Mouse (Mus musculus) cerebellum, adult 8-10 months (tissue): Measurements from ENCODE around the gene Acsl5.

Source experiments
- DNase-seq: peaks from one replicate; pipeline ENCODE4 v3.0.0; 2022

Gene Acsl5

GRCm38 (mm10) chr19:55336441-55336840, 84.7 kb downstream of the Acsl5 start:
- DNase-seq = no peak

DNA sequence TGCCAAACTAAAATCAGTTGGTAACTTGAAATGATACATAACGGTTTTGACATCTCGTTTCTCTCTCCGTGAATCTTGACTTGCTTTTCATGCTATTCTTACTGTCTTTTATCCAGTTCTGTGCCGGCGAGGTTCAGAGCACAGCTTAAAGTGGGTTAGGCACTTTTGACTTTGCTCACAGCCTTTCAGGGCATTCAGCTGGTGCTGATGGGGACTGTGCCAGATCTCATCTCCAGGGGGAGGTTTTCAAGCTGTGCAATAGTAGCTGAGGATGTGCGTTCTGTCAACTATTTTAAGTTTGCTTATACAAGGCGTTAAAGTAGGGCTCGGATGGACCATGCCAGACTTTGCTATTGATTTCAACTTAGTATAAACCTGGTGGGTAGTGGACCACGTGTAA, 85.3 kb downstream of the Acsl5 start:
- DNase-seq = no peak

DNA sequence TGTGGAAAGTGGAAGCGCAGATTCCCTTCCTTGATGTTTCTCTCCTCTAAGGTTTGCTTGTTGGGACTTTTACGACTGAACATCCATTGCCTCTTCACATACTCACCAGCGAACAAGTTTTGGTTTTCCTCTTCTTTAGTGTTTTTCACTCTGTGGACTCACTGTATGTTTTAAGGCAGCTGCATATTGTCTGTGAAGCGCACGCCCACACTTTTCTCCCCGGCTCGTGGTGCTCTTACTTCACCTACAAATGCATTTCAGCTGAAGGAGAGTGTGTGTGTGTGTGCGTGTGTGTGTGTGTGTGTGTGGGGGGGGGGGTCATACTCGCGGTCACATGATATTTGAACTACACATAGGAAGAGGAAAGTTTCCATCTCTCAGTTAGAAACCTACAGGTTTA, 85.9 kb downstream of the Acsl5 start:
- no peak for DNase-seq

DNA sequence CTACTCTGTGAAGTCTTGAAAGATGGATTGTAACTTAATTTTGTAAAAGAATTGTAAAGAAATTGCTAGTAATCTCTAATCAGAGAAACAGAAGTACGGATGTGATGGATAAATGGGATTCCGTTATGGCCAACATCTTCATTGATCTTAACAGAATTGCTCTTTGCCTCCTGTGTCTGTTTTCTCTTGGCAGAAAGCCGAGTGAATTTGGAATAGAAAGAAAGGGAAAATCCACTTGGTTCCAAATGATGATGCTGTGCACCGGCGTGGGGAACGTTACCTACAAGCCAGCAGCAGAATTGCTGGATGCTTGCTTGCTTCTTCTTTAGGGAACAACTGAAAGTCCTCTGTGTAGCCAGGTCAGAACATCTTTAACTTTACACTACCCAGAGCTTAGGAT, 88.8 kb downstream of the Acsl5 start:
- DNase-seq = no peak

- no peak for DNase-seq
Measured at GRCm38 (mm10) chr19:55341377-55341776, 89.6 kb downstream of the Acsl5 start.

DNA sequence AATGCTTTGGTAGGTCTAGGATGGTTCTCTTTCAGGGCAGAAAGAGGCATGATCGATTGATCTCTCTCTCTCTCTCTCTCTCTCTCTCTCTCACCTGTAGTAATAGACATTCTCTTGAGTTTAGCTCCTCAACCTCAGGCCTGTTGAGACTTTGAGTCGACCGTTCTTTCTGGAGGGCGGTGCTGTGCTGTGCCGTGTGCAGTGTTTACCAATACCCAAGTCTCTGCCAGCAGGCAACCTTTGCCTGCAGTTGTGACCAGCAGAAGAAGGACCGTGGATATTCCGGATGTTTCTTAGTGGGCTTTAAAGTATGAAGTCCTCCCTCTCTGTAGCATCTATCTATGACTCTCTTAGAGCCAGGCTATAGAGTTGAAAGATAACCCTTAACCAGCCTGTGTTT, 90.7 kb downstream of the Acsl5 start:
- no peak for DNase-seq

GRCm38 (mm10) chr19:55343274-55343673, 91.5 kb downstream of the Acsl5 start:
- no peak for DNase-seq
